Comparison of ENCODE assay signal across 5 mouse cellular contexts in the genomic region with DNA sequence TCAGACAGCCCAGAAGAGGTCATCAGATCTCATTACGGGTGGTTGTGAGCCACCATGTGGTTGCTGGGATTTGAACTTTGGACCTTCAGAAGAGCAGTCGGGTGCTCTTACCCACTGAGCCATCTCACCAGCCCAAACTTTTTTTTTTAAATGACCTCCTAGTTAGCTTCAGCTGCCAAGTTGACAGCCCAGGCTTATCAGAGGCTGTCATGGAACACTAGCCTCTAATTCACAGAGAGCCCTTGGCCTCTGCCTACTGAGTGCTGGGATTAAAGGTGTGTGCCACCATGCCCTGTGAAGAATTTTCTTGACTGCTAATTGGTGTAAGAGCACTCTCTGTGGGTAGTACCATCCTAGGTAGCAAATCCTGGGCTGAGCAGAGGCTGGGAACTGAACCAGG. TPM values are rescaled to one million over a fixed set of nuclear protein-coding genes. Genes with fewer than 3 reads are reported as not detected.
"Had no signal": no experiment of that assay in that cellular context is flagged by ENCODE, and none has a peak within 500 bp of the region (broad histone marks: within the 10 kb centered on the region; RNA-seq: fewer than 3 reads in every experiment).

No protein-coding gene starts in this region.

RNA-seq across cellular contexts. Expression of a gene that starts 24.8 kb away (rescaled TPM):
- polyA plus RNA-seq: intestine, embryonic 15.5 days; intestine, postnatal 0 days; kidney, embryonic 15.5 days; kidney, postnatal 0 days; large intestine, adult 2 months had no signal
